Mouse (Mus musculus) hindlimb bud, embryonic 11.5 days (tissue): Measurements from ENCODE around the gene Ncaph2.

Experiments used
- DNase-seq: peaks from one replicate; pipeline ENCODE4 v3.0.0-alpha.2; 2012; ENCODE audit warnings: low read depth, low spot score; ENCODE audit errors: extremely low spot score

Ncaph2 gene

DNA sequence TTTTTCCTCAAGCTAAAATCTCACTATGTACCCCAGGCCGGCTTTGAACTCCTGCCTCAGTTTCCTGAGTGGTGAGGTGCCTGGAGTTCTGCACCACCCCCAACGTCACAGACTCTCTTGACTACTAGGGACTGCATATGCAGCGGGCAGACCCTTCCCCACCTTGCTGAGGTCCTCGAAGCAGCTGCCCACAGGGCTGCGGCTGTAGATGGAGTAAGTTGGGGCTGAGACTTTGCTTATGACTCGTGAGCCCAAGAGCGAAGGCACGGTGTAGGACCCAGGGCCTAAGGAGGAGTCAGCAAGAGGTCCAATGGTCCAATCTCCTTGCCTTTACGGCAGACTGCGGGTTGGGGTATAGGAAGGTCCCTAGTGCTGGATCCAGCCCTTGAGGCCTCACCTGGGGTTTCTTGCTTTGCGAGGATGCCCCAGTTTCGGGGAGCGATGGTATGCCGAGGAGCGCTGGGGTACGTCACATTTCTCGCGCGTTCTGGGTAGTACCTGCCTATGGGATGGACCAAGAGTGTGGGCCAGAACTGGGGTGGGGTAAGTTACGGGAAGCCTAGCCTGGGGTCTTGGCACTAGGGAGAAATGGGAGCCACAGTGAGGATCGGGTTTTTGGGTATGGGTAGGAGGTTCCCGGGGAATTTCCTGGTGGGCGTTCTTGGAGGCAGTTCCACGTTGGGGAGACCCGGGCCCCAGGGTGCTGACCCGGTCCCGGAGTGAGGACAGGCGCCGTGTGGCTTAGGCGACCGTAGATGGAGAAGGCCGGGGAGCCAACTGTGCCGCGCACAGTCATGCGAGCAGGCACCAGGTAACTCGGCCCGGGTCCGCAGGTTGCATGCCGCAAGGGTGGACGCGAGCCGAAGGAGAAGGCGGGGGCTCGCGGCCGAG is 22.7 kb downstream of the Ncaph2 start:
- DNase-seq, result no peak

DNA sequence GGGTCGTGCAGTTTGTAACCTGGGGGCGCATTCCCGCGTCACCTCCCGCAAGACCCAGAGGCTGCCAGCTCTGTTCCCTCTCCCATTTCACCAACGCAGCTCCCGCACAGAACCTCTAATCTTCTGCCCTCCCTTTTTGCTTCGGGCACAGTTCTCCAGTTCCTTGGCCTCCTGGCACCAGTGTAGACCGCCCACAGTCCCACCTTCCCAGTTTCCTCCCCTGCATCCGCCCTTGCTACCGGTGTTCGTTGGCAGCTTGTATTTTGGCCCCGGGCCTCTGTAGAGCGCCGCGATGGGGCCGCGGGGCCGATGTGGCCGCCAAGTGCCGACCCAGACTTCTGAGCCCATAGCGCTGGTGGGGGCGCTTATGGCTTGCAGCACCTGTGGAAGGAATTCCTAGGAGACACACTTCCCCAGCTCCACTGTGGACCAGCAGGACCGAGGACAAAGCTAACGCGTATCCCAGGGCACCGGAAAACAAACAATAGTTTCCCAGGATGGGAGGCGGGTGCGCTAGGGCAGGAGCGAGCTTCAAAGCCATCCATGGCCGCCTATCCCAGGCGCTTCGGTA is 23.4 kb downstream of the Ncaph2 start, which contains the start of gene Odf3b:
Gene Odf3b (minus strand): TSS at position 452 of the 571 bp plus-strand sequence.
- DNase-seq, result no peak

DNA sequence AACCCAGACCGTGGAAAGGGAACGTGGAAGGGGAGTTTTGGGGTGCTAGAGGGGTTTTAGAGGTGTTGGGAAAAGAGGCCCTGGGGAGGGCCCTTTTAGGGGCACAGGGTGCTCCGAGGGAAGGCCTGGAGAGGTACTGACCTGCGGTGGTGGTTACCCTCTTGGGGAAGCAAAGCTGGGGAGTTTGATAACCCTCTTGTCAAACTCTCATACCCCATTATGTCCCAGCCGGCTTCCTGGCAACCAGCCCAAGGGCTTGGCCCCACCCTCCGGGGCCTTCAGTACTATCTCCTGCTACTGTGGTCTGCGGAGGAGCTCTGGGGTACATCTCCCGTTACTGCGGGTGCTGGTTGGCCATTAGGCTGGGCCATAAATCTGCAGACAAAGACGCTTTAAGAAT is 23.9 kb downstream of the Ncaph2 start:
- DNase-seq, result no peak

DNA sequence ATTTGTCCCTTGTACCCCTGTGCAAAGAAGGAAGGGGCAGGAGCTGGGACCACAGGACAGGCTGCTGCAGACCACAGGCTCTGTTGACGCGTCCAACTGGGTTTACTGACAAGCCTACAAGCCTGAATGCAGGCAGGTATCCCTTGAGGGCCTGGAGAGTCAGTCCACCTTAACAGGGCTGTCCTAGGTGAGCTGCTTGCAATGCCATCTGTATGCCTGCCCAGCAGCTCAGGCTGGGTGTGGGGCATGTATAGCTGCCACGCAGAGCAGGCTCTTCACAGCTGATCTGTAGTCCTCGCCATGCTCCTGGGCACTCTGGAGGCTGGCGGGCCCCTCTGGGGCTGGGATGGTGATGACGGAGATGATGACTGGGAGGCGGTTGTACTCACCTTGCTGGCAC is 29.1 kb downstream of the Ncaph2 start, which contains the start of gene Klhdc7b:
Gene Klhdc7b (plus strand): TSS at position 301 of the 400 bp plus-strand sequence.
- DNase-seq, result no peak

DNA sequence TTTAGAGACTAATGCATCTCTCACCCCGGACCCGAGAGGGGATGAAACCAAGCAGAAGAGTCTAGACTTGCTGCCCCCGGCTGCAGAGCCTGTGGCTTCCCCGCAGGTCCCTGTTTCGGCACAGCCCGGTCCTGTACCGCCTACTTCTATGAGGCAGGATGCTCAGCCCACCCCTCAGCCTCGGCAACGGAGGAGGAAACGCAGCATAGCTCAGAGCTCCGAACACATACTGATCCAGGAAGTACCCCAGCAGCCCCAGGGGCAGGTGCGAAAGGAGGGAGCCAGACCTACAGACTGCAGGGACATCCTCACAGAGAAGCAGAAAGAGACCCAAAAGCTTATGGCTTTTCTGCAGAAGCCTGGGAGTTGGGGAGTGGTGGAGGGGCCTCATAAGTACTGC is 31.6 kb downstream of the Ncaph2 start:
- DNase-seq, result no peak

DNA sequence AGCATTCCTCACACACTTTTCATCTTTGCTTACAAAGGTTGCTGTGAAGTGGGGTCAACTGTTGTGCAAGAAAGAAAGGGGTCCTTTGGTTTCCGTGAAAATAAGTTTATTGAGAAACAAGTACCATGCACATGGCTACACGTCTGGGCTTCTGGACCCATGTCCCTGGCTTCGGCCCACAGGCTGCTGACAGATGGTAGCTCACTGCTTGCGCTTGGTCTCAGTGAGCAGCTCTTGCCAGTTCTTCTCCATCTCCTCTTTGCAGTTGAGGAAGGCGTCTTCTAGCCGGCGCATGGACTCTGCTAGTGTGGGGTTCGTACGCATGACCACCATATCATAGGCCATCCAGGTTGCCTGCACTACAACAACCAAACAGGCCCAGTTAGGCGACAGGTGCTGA is 34.6 kb downstream of the Ncaph2 start:
- no peak for DNase-seq

DNA sequence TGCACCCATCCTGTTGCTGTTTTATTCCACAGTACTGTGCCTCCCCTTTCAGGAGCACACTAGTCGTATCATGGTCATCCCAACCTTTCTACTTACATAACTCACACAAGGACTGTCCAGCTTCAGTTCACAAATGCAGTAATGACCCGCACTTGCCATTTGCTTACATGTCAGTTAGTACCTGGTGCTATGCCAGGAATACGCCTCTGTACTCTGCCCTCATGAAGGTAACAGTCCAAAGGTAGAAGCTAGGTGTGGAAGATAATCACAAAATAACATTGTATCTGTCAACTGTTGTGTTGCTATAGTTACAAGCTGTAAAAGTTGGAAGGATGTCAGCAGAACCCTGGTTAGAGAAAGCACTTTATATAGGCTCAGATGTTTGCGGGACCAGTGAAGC is 41.4 kb downstream of the Ncaph2 start:
- no peak for DNase-seq

DNA sequence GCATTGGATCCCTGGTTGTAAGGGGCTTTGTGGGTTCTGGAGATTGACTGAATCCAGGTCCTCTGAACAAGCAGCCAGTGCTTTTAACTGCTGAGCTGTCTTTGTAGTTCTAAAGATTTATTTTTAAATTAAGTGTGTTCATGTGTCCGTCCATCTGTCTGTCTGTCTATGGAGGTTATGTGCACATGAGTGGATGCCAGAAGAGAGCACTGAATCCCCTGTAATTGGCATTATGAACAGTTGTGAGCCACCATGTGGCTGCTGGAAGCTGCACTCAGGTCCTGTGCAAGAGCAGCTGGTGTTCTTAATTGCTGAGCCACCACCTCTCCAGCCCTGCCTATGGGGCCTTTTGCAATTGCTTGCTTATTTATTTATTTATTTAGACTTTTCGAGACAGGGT is 42.6 kb downstream of the Ncaph2 start:
- DNase-seq, result no peak

DNA sequence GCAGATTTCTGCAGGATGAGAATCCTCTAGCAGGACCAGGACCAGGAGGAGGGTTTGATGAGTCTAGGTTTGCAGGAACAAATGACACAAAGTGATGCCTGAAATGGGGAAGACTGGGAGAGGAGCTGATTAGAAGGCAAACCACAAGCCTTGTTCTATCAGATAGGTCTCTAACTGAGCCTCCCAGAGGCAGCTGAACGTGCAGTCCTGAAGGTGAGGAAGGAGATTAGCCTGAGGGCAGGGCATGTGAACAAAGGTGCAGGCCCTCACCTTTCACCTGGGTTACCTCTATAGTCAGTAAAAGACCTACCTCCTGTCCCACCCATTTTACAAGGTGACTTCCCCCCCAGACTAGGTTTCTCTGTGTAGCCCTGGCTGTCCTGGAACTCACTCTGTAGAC is 44.2 kb downstream of the Ncaph2 start:
- DNase-seq, result no peak

DNA sequence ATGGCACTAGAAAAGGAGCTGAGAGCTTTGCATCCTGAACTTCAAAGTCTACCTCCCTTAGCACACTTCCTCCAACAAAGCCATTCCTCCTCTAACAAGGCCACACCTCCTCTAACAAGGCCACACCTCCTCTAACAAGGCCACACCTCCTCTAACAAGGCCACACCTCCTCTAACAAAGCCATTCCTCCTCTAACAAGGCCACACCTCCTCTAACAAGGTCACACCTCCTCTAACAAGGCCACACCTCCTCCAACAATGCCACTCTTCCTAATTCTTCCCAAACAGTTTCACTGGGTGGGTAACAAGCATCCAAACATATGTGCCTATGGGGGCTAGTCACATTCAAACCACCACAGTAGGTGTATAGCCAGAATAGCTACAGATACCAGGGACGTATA is 47.0 kb downstream of the Ncaph2 start:
- DNase-seq, result no peak

DNA sequence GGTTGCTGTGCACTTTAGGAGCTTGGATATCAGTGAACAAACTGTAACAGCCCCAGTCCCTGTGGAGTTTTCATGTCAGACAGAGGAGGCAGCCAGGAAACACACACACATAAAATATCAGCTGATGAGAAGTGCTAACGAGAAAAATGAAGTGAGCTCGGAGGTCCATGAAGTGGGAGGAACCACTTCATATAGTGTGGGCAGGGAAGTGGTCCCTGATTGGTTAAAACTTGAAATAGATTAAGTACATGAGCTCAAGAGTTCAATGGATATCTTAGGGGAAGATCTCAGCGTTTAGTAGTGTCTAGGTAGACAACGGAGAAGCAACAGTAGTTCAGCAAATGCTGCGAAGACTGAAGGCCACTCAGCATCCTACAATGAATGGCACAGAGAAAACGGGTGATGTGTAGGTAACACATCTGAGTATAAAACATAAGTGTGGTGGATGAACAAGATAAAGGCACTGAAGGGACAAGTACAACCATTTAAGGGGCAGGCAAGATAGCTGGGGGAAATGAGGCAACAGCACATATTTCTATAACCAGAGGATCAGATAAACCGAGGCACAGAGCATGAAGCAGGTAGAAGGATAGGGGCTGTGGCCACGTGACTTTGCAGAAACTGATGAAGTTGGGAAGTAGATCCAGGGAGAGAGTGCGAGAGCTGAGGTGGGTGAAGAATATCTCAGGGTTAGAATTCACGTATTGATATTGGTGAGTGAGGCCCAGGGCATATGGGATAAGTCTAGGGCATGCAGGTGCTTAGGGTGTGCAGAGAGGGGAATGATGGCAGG is 49.5 kb downstream of the Ncaph2 start:
- DNase-seq, result no peak

DNA sequence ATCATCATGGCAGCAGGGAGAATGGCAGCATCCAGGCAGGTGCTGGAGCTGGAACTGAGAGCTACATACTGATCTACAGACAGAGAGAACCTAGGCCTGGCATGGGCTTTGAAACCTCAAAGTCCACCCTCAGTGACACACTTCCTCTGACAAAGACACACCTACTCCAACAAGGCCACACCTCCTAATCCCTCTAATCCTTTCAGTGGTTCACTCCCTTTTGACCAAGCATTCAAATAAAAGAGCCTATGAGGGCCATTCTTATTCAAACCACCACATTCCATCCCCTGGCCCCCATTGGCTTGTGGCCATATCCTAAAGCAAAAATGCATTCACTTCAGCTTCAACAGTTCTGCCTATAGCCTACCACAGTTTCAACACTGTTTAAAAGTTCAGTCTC is 51.2 kb downstream of the Ncaph2 start:
- DNase-seq, result no peak

DNA sequence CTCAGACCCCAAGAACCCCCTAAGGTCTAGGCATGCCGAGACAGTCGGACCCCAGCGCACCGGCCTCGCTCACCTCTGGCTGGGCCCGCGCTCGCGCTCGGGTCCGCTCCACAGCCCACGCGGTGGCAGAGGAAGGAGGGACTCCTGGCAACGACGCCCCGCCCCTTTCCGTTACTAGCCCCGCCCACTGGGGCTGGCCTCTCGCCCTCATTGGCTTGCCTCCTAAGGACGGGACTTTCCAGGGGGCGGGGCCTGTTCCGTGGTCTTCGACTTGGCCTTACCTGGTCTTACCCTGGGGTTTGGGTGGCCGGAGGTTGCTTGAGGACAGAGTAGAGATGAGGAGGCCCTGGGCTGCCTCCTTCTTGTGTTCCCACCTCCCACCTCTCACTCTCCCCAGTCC is 54.6 kb downstream of the Ncaph2 start, which contains the start of gene Syce3:
Gene Syce3 (minus strand): TSS at position 386 of the 400 bp plus-strand sequence.
- DNase-seq, result no peak

DNA sequence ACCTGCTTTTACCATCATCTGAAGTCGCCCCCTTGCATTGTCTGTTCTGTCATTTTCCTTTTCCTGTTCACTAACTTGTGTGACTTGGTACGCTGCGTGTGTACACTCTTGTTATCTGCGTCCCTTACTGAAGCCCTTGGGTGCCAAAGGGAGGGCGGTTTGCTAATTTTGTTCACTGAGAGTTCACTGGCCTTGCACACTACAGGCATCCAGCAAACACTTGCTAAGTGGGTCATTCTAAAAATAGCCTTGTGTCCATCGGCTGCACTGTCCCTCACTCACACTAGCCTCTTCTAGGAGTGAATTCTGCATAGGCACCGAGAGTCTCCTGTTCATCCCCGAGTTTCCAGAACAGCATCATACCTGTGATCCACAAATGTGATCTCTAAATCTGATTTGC is 59.8 kb downstream of the Ncaph2 start:
- DNase-seq, result no peak

DNA sequence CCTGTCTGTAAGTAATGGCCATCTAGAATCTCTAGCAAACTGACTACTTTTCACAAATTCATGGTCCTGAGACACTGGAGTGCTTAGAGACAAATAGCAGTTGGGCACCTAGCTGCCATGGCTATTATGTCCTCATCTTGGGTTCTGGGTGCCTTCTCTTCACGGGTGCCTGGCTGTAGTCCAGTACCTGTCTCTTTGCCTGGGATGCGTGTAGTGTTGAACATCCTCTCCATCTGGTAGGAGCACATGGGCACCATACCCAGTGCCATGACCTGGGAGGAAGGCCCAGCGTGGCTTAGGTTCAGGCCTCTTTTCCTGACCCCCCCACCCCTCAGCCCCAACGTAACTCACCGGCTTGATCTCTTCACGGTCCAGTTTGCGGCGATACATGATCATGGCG is 66.4 kb downstream of the Ncaph2 start:
- DNase-seq, result no peak
